Comparison of ENCODE assay signal across 8 mouse cellular contexts in the genomic region with DNA sequence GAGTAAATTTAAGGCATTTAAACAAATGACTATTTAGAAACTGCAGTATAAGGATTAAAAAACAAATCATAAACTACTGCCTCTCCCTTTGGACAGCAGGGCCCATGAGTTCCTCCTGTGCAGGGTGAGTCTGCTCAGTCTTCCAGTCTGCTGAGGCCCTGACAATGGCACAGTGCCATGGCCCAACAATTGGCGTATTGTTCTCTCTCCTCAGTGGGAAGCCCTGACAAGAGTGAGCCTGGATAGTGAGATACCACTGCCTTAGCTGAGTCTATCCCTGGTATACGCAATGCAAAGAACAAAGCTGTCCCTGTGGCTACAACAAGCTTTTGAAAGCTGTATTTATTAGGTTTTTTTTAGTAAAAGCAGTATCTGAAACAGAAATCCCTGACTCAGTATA.
A peak's percentile ranks its signal among the peaks of the same experiment; 100 is the strongest.
DNase-seq lines count a peak whose midpoint lies in the region; ATAC-seq lines count a peak whose summit lies in the region.

No protein-coding gene starts in this region.

- H3K27me3 ChIP-seq in limb, embryonic 12.5 days = no peaks in the 10 kb centered on the region
- H3K27me3 ChIP-seq in limb, embryonic 10.5 days (ENCODE audit: low read depth, poor library complexity, severe bottlenecking) = no peaks in the 10 kb centered on the region
- H3K27me3 ChIP-seq in embryonic facial prominence, embryonic 12.5 days = no peaks in the 10 kb centered on the region
- H3K27me3 ChIP-seq in neural tube, embryonic 13.5 days = no peaks in the 10 kb centered on the region

- peak overlapping the region; percentile 53; the same call in 1 of the 2 replicates for H3K27ac ChIP-seq in limb, embryonic 12.5 days
- no peak overlapping the region for H3K27ac ChIP-seq in limb, embryonic 10.5 days
- no peak overlapping the region for H3K27ac ChIP-seq in embryonic facial prominence, embryonic 12.5 days
- H3K27ac ChIP-seq in neural tube, embryonic 13.5 days (replicated peaks) = no peak overlapping the region; the same call in 1 of the 2 replicates

- intact Hi-C loops in left cerebral cortex, postnatal 4 days (cut with DNase I) = no loop called here

- no peak for ATAC-seq in limb, embryonic 12.5 days (ENCODE audit: insufficient number of reproducible peaks, insufficient read depth, low FRiP score, low TSS enrichment, low read depth)
- ATAC-seq in embryonic facial prominence, embryonic 12.5 days (ENCODE audit: insufficient number of reproducible peaks, insufficient read depth, low FRiP score, low TSS enrichment) = peak; percentile 84; the same call in 1 of the 2 replicates
- ATAC-seq in neural tube, embryonic 13.5 days (ENCODE audit: low read depth) = peak; percentile 93

- H3K9ac ChIP-seq in limb, embryonic 12.5 days (replicated peaks) = no peak overlapping the region
- no peak overlapping the region for H3K9ac ChIP-seq in embryonic facial prominence, embryonic 12.5 days
- no peak overlapping the region for H3K9ac ChIP-seq in neural tube, embryonic 13.5 days

- H3K4me2 ChIP-seq in limb, embryonic 12.5 days = no peak overlapping the region
- no peak overlapping the region for H3K4me2 ChIP-seq in embryonic facial prominence, embryonic 12.5 days (replicated peaks)
- H3K4me2 ChIP-seq in neural tube, embryonic 13.5 days = no peak overlapping the region

- no peaks in the 10 kb centered on the region for H3K36me3 ChIP-seq in limb, embryonic 12.5 days
- H3K36me3 ChIP-seq in limb, embryonic 10.5 days = no peaks in the 10 kb centered on the region
- no peaks in the 10 kb centered on the region for H3K36me3 ChIP-seq in embryonic facial prominence, embryonic 12.5 days
- H3K36me3 ChIP-seq in neural tube, embryonic 13.5 days = no peaks in the 10 kb centered on the region

- no peaks in the 10 kb centered on the region for H3K9me3 ChIP-seq in limb, embryonic 12.5 days
- no peaks in the 10 kb centered on the region for H3K9me3 ChIP-seq in limb, embryonic 10.5 days (replicated peaks)
- no peaks in the 10 kb centered on the region for H3K9me3 ChIP-seq in embryonic facial prominence, embryonic 12.5 days
- no peaks in the 10 kb centered on the region for H3K9me3 ChIP-seq in neural tube, embryonic 13.5 days

- no peak for DNase-seq in limb, embryonic 10.5 days (ENCODE audit: low spot score)
- DNase-seq in heart, adult 18-20 months = peak; percentile 84 to 89
- peak; percentile 32 for DNase-seq in kidney, adult 11 months
- DNase-seq in left cerebral cortex, postnatal 4 days = peak; percentile 85
- no peak for DNase-seq in c-Kit-positive CD71-positive TER-119-positive erythroid progenitor cells, embryonic 14.5 days (ENCODE audit: low spot score)

- no peaks in the 10 kb centered on the region for H3K4me1 ChIP-seq in limb, embryonic 12.5 days (replicated peaks)
- no peaks in the 10 kb centered on the region for H3K4me1 ChIP-seq in limb, embryonic 10.5 days
- no peaks in the 10 kb centered on the region for H3K4me1 ChIP-seq in embryonic facial prominence, embryonic 12.5 days
- peaks cover 4% of the 10 kb centered on the region for H3K4me1 ChIP-seq in neural tube, embryonic 13.5 days (replicated peaks)

- no peak overlapping the region for H3K4me3 ChIP-seq in limb, embryonic 12.5 days (replicated peaks)
- no peak overlapping the region for H3K4me3 ChIP-seq in limb, embryonic 10.5 days
- H3K4me3 ChIP-seq in embryonic facial prominence, embryonic 12.5 days = no peak overlapping the region
- H3K4me3 ChIP-seq in neural tube, embryonic 13.5 days = no peak overlapping the region

- WGBS in limb, embryonic 12.5 days = 59% methylated on average over 2 of the region's 2 CpGs
- 82% methylated on average over 2 of the region's 2 CpGs for WGBS in limb, embryonic 10.5 days
- 22% methylated on average over 2 of the region's 2 CpGs for WGBS in embryonic facial prominence, embryonic 12.5 days
- 7% methylated on average over 2 of the region's 2 CpGs for WGBS in neural tube, embryonic 13.5 days

Comparison
In these comparisons a context has a peak if more than half of its experiments do, and no peak if none do; other contexts are left out.
1. DNase-seq: peak in heart, adult 18-20 months (2 of 2), kidney, adult 11 months (single experiment) and left cerebral cortex, postnatal 4 days (single experiment); none in limb, embryonic 10.5 days (single experiment) and c-Kit-positive CD71-positive TER-119-positive erythroid progenitor cells, embryonic 14.5 days (single experiment).